Mouse (Mus musculus) mouse embryonic stem cell (cell line): ENCODE data around the gene Rpl12.

ENCODE experiments used
- in situ Hi-C, 2 experiments: fragments of 300-500 bp; cut with MboI; formaldehyde crosslinking; loops; 1 replicate in 1 of 2; 3 replicates in 1 of 2; pipeline ENCODE4 v1.14.3; 2019 to 2020; ENCODE audit warnings: low sequenced_read_pairs in 2 of 2, low pct_unique_long_range_greater_than_20kb in 1 of 2, mixed read lengths in 1 of 2; ENCODE audit not compliant: unreplicated experiment in 1 of 2

Gene Rpl12

DNA sequence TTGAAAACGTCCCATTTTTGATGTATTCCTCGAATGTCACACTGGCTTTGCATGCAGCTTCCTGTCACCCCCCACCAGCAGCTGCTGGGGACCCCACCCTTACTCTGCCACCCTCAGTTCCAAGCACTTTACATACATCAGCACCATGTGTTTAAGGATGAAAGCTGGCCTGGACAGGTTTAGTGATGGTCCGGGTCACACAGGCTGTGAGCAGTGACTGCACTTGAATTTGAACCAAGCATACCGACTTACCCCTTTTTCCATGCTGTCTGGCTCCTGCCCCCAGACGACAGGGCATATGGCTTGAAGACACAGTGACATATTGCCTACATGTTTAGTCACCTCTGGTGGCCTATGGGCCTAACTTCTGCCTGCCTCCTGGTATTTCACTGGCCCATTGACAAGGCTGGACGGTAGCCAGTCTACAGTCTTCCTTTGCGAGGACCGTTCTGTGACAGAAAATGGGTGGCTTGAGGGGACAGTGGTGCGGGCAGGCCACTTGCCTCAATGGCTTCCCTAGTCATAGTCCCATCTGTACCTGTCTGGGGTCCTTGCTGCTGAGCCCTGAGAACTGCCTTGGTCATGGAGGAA is 6.8 kb downstream of the Rpl12 start:
- in situ Hi-C loops: no loop called here

DNA sequence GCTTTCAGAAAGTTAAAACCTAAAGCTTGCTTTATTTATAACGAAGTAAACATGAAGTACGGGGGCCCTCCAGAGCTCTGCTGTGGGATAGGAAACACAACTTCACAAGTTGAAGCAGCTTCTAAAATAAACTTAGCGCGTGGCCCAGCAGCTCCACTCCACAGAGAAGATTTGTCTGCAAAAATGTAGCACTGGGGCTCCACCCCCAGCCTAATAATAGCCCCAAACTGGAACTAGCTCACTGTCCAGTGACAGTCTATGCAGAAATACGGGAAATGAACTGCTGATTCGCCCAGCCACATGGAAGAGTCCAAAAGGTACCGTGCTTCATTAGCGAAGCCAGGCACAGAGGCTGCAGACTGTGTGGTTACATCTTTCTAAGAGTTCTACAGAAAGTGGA is 8.0 kb downstream of the Rpl12 start:
- in situ Hi-C loops: no loop called here

DNA sequence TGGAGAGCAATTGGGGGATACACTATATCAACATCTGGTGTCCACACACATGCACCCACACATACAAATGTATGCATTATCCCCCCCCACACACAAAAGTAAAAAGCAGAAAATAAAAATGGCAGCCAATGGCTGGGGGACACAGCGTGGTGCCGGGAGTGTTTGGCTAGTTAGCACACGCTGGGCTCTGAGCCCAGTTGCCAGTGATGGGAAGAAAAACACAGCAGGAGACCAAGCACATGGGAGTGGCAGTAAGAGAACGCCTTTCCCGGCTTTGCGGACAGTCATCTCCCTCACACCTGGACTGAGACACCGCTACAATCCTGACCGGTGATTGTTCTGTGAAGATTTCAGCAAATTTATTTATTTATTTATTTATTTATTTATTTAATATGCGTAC is 9.9 kb downstream of the Rpl12 start:
- in situ Hi-C loops: no loop called here

DNA sequence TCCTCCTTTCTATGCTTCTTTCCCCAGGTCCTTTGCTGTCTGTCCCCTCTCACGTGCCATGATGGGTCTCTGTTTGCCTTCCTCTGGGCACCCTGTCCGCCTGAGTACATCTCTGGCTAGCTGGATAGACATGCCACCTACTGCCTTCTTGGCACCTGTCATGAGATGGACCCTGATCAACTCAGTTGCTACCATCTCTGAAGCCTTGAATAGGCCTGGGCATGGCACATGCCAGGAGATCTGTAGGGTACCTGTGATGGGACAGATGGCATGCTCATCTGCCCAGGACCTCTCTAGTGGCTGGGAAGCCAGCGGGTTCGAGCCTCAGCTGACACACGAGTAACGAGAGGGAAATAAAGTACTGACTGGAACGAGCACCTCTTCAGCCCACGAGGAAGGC is 12.9 kb downstream of the Rpl12 start:
- in situ Hi-C loops: no loop called here

DNA sequence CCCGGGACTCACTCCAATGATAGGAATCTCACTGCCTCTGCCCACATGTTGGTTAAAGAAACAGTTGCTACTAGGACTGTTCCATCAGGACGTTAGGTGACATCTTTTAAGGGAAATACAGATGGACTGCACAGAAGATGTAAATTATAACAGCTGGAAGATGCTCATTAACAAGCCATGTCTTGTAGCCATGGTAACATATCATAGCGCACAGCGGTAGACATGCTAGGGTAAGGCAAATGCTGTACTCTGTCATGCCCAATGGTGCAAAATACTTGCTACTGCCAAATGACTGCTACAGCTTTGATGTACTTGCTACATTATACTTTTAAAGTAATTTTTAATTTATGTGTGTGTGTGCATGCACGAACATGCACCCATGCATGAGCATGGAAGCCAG is 15.8 kb downstream of the Rpl12 start:
- in situ Hi-C loops: no loop called here

DNA sequence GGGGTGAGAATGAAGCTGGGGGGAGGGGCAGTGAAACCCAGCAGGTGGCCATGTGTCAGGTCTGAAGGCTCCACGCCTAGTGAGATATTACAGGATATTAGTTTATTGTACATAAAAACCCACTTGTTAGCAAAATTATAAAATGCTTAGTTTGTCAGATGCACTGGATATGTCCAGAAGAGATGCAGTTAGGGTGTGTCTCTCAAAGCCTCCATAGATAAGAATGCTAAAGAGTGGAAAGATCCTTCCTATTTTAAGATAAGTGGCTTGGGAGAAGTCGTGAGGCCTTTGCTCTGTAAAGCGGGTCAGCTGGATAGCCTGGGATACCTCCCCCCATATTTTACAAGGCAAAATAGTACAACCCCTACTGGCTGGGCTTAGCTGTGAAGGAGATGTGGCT is 17.3 kb downstream of the Rpl12 start:
- in situ Hi-C loops: no loop called here

DNA sequence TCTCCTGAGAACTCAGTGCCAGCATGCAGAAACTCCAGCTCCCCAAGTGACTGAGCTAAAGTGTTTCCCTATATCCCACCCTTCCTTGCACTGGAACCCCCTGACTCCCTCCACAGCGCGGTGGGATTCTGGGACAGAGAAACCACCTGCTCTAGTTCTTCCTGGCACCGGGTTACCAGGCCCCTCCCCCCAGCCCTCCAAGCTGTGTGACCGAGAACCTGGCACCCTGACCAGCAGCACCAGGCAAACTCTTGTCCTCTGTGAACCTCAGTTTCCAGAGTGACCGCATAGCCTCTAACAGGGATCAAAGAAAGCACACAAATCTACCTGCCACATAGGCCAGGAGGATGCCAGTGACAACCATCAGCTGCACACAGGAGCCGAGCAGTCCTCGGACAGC is 18.3 kb downstream of the Rpl12 start:
- in situ Hi-C loops: no loop called here

DNA sequence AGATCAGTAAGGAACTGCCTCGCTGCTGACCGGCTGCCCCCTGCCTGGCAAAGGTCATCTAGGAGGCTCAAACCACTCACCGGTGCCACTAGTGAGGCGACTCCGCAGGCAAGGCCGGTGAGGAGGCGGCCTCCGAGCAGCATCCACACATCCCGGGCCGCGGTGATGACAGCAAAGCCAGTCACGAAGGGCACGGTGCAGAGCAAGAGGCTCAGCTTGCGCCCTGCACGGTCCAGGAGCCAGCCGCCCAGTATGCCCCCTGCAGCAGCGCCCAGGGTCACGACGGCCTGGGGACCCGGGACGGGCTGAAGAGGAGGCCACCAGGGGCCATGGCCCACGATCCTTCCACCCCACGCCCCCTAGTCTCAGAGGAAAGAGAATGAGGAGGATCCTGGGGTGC is 19.9 kb downstream of the Rpl12 start:
- in situ Hi-C loops: no loop called here

DNA sequence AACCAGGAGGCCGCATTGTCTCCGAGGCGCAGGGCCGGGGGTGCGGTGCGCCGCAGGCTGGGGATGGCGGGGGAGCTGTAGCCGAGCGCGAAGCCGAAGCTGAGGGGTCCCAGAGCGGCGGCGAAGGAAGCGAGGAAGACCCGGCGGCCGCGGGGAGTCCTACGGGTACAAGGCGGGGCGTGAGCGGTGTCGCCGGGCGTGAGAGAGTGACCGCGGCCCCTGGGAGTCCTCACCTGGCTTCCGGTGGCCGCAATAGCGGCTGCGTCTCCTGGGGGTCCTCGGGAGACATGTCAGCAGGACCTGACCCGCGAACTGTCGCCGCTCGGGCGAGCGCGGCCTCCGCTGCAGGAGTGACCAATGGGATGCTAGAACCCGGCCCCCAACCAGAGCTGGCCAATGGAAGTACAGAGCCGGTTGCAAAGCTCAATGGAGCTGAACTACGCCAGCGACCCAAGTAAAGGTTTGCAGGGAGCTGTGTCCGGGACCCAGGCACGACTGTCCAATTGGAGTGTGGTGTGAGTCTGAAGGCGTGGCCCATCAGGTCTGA is 20.4 kb downstream of the Rpl12 start, which contains the start of gene Slc2a8:
Gene Slc2a8, minus strand, starts transcription at position 359 of the 547 bp plus-strand sequence.
- in situ Hi-C loops: no loop called here

DNA sequence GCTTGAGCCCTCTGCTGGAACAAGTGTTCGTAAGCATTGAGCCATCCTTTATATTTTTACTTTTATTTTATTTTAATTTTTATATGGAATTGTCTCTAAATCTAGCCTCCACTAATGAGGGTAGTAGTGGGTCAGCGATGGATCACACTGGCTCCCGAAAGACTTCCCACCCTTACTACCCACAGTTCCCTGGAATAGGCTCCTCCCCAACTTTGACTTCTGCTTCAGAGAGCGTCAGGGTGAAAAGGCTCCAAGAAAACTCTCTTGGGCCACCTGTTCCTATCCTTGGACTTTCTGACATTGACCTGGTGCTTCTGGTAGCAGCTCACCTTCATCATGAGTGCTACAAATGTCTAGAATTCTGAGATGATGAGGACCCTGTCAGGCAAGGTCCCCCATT is 21.3 kb downstream of the Rpl12 start:
- in situ Hi-C loops: no loop called here

DNA sequence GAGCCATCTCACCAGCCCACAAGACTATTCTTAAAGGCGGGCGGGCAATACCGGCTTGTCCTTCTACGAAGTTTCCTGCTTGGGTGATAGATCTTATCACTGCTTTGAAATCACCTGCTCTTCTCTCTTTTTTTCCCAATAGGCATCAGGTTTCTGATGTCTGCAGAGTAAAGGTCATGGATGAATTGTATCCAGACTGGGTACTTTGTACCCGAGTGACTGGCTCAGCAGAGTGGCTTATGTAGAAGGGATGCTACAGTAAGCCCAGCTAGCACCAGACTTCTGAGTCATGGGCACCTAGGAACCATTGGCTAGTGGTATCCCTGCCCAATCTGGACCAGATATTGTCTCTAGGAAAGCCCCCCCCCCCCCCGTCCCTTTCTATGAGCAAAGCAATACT is 22.3 kb downstream of the Rpl12 start:
- in situ Hi-C loops: no loop called here

DNA sequence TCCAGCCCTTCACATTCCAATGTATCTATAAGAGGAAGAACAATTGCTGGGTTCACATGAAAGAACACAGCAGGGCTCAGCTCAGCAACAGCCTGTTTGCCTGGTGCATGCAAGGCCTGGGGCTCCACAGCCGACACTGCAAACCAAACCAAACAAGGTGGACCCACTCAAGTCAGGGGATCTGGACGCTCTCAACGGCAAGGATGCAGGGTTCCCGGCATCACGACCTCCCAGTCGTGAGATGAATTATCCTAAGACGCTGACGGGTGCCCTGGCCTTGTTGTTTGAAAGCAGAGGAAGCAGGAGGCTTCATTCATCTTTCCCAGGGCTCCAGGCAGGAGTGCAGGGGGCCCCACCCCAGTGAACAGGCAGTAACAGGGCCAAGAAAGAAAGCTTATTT is 24.5 kb downstream of the Rpl12 start:
- in situ Hi-C loops: no loop called here

DNA sequence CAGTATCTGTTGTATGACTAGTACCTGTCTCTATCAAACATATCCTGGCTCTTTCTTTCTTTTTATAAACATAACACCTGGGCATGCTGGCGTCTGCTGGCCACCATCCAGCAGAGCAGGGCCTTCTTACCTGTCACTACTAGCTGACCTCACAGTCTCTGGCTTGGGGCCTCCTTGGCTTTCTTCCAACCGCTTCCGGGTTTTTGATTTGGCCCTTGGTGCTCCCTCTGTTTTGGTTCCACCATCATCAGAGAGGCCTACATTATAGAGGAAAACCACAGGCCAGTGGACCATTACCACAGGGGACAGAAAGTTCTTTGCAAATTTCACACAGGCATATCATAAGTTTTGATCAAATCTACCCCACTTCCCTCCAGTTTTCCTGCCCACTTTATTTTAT is 28.0 kb downstream of the Rpl12 start:
- in situ Hi-C loops: no loop called here

DNA sequence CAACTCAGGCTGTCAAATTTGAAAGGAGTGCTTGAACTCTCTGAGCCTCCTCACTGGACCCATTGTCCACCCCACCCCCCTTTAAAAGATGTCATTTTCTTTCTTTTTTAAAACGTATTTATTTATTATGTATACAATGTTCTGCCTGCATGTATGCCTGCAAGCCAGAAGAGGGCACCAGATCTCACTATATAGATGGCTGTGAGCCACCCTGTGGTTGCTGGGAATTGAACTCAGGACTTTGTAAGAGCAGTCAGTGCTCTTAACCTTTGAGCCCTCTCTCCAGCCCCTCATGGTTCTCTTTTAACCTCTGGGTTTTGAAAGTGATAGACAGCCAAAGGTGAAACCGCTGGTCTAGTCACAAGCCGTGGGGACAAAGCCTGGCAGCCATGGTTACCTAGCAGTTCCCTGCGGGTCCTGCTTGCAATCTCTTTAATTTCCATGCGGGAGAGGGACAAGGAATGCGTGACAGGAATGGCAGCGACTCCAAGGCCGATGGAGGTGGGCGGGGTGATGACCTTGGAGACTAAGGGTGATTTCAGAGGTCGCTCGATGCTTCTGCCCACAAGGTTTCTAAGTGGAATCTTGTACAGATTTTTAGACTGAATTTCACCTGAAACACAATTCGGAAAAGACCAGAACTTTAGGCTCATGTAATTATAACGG is 28.9 kb downstream of the Rpl12 start:
- in situ Hi-C loops: no loop called here

DNA sequence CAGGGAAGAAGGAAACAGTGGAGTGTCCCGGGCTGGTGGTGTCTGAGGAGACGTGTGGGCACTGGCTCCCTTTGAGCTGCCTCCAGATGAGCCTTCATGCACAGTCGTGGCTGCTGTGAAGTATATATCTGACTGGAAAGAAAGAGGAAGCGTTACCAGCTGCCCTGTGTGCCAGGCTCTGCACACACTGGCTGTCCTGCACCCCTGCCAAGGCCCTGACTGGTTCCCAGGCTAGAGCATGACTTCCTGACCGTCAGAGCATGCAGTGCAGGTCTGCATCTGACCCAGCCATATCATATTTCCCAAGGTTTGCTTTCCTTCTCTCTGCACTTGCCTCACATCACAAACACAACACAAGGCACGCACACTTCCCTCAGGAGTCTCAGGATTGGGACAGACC is 30.8 kb downstream of the Rpl12 start:
- in situ Hi-C loops: no loop called here

DNA sequence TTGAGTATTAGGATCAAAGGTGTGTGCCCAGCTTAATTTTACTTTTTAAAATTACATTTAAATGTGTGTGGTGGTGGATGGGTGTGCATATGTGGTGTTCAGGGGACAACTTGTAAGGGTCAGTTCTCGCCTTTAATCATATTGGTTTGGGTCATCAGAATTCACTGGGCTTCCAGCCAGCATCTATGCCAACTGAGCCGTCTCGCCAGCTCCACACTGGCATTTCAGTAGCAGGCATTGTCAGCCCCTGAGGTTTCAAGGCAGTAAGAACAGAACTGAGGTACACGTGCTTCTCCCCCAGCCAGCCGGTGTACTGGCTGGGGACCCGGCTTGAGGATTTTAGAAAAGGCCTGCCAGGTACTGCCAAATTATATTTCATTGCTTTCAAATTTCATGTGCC is 35.7 kb downstream of the Rpl12 start:
- in situ Hi-C loops: no loop called here

DNA sequence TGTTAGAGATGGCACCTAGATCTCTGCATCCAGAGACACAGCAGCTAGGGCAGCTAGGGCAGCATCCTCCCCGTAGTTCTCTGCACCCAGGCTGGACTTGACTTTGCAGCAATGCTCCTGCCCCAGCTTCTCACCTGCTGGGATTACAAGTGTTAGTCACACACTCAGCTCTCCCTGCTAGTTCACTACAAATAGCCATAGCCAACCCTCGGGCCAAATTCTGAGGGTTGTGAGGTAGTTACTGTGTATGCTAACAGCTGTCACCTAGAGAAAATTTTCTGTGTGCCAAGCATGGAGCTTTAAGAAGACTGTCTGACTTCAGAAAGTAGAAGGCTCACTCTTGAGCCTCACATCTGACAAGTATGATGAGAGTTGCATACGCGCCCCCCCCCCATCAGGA is 36.4 kb downstream of the Rpl12 start:
- in situ Hi-C loops: no loop called here

DNA sequence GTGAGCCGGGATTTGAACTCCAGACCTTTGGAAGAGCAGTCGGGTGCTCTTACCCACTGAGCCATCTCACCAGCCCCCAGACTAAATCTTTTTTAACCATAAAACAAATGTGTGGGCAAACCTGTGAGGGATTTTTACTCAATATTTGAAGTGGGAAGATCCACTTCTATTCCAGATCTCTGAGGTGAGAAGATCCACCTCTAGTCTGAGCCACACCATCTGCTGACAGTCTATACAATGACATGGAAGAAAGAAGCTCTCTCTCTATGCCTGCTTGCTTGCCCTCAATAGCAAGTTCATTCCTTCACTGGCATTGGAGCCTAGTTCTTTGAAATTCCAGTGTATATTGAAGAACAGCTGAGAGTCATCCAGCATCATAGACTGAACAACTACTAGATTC is 38.4 kb downstream of the Rpl12 start:
- in situ Hi-C loops: no loop called here

DNA sequence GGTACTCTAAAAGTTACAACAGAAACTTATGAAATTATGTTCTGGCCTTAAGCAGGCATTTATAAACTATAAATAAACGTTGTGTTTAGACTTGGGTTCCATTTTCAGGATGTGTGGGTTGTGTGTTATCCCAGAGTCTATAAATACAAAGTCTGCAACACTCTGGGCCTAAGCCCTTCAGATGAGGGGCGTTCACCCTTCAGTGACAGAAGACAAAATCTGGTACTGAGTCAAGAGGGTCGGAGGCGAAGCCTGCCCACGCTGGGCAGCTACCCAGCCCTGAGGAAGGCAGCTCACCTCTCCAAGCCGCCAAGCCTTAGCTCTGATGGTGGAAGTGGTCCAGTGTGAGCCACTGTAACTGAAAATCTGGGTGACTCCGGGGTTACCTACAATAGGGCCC is 40.8 kb downstream of the Rpl12 start:
- in situ Hi-C loops: no loop called here

DNA sequence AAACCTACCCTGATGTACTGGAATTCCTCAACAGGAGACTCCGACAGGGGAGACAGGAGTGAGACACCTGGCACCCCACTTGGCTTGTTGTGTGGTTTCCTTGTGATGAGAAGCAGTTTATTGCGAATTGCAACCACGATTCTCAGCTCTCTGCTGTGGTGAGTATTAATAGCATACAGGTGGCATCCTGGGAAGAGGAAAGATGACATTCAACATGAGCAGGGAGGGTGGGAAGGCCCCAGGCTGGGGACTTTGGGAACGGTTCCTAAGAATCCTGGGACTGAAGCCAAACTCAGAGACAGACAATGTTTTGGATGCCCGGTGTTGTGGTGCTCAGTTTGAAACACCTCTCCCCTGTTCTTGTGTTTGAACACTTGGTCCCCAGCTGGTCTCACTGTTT is 43.7 kb downstream of the Rpl12 start:
- in situ Hi-C loops: no loop called here
